Mouse (Mus musculus) stomach, postnatal 0 days (tissue): ENCODE measurements around the gene Gm9833. TPM values are rescaled to one million over a fixed set of nuclear protein-coding genes. Genes with fewer than 3 reads are reported as not detected.

Experiments
- ATAC-seq: fragments of 200-750 bp; cut with Nextera tagmentation; 2 replicates; pipeline ENCODE4 v1.8.0; 2017; ENCODE audit not compliant: low FRiP score, low TSS enrichment
- DNase-seq: peaks from one replicate; pipeline ENCODE4 v3.0.0-alpha.2; 2016; ENCODE audit warnings: low spot score
- H3K27ac ChIP-seq: fragments of 300-500 bp; sonication (generic); replicated peaks from 2 replicates; pipeline ENCODE4 v1.5.1; 2014; ENCODE audit warnings: mild to moderate bottlenecking, control low read depth
- H3K27me3 ChIP-seq: fragments of 300-500 bp; sonication (generic); 2 replicates; pipeline ENCODE4 v1.6.1; 2014; ENCODE audit warnings: low read length; ENCODE audit not compliant: control insufficient read depth, insufficient read depth
- H3K36me3 ChIP-seq: fragments of 300-500 bp; sonication (generic); 2 replicates; pipeline ENCODE4 v1.6.1; 2014; ENCODE audit warnings: low read length, mixed read lengths; ENCODE audit not compliant: control insufficient read depth, insufficient read depth
- H3K4me1 ChIP-seq: fragments of 300-500 bp; sonication (generic); replicated peaks from 2 replicates; pipeline ENCODE4 v1.6.1; 2014; ENCODE audit warnings: antibody characterized with exemption; ENCODE audit not compliant: control insufficient read depth, insufficient read depth
- H3K4me2 ChIP-seq: fragments of 300-500 bp; sonication (generic); replicated peaks from 2 replicates; pipeline ENCODE4 v1.6.1; 2014; ENCODE audit warnings: low read depth, mild to moderate bottlenecking, control low read depth, moderate library complexity
- H3K4me3 ChIP-seq: fragments of 300-500 bp; sonication (generic); 2 replicates; pipeline ENCODE4 v1.5.1; 2014; ENCODE audit warnings: low read depth, low read length, control low read depth
- H3K9ac ChIP-seq: fragments of 300-500 bp; sonication (generic); 2 replicates; pipeline ENCODE4 v1.6.1; 2014; ENCODE audit warnings: mild to moderate bottlenecking, low read length, control low read depth, mixed read lengths
- H3K9me3 ChIP-seq: fragments of 300-500 bp; sonication (generic); 2 replicates; pipeline ENCODE4 v1.6.1; 2016; ENCODE audit warnings: low read length; ENCODE audit not compliant: control insufficient read depth
- CTCF ChIP-seq: IDR thresholded peaks from 2 replicates; pipeline ENCODE4 v1.5.1; 2016; ENCODE audit warnings: antibody characterized with exemption, low read depth, mild to moderate bottlenecking, moderate library complexity
- EP300 ChIP-seq: optimal IDR thresholded peaks from 2 replicates; pipeline ENCODE3; 2016; ENCODE audit warnings: antibody characterized with exemption
- WGBS: fragments of 180-500 bp; shearing (Covaris S2); extraction: QIAGEN DNeasy Blood & Tissue Kit; methylation state at CpG from one replicate; pipeline ENCODE4 v1.1.7; 2014; 5-methylcytosine and 5-hydroxymethylcytosine counted together
- polyA plus RNA-seq: library from polyadenylated mRNA; unstranded; fragments of >200 nt; fragmentation: Nextera tagmentation; extraction: Ambion mirVana; gene quantifications from 2 replicates; pipeline ENCODE4 v1.2.1, GENCODE M21; 2015

Gene Gm9833
- polyA plus RNA-seq, 1 experiment from 2014 or later: 0.69 TPM

DNA sequence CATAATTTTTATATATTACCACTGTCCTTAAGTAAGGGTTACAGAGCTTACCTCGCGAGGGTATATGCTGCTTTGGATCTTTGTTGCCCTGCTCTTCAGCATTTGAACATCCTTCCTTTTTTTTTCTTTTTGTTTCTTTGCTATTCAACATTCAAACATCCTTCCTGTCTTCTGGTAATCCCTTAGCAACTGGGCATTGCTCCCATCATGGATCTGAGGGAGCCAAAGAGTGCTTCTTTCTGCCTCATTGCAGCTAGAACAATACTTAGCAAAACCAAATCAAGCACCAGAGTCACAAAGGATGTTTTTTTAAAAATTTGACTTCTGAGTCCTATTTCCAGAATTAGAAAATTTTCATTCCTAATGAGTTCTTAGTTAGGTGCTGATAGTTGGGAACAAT lies 24.8 kb downstream of the Gm9833 start:
- DNase-seq: no peak
- WGBS: 88% methylated on average over 2 of the region's 2 CpGs
- H3K36me3 ChIP-seq: no peaks in the 10 kb centered on the region

DNA sequence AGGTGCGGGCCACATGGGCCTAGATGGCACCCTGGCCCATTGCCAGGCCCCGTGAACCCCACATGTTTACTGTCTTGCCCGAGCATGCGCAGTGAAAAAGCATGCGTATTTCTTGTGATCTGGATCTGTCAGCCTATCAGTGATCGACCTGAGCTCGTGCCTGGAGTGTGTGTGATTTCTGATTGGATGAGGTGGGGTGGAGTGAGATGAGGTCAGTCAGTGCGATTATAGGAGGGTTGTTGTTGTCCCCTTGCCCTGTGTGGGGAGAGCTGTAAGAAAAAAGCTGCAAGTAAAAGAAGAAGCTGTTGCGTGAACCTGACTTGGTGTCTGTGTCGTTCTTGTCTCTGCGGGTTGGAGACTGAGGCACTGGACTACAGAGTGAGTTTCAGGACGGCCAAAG lies 28.6 kb downstream of the Gm9833 start:
- ATAC-seq: no peak
- Histone ChIP-seq H3K9ac (no peak overlapping the region), H3K4me2 (no peak overlapping the region), H3K9me3 (no peaks in the 10 kb centered on the region), H3K27ac (no peak overlapping the region), H3K4me3 (no peak overlapping the region), H3K27me3 (no peaks in the 10 kb centered on the region), H3K4me1 (no peaks in the 10 kb centered on the region), H3K36me3 (no peaks in the 10 kb centered on the region)
- WGBS: 96% methylated on average over 12 of the region's 12 CpGs
- no peak for TF ChIP-seq CTCF
- no peak for TF ChIP-seq EP300
- no peak for DNase-seq

More for the DNA sequence above, 24.8 kb downstream of the Gm9833 start:
- Histone ChIP-seq H3K4me2 (no peak overlapping the region), H3K4me3 (no peak overlapping the region), H3K4me1 (no peaks in the 10 kb centered on the region), H3K9me3 (no peaks in the 10 kb centered on the region), H3K9ac (no peak overlapping the region), H3K27me3 (no peaks in the 10 kb centered on the region), H3K27ac (no peak overlapping the region)
- no peak for TF ChIP-seq EP300
- no peak for TF ChIP-seq CTCF
- no peak for ATAC-seq

DNA sequence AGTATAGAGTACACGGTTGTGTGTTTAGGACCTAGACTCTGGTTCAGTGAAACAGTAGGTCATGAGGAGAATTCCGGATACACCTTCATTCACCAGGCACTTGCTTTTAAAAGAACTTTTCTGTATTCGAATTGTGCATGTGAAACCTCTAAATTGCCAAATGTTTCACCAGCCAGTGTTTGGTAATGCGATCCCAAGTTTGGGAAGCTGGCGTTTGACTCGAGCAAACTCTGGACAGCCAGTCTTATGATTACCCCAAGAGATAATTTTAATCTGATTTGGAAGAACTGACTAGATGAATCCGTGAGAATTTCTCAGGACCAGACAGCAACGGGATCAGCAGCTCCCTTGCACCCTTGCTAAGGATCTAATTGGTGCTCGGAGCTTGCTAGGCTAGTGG lies 33.3 kb downstream of the Gm9833 start:
- Histone ChIP-seq H3K27me3 (no peaks in the 10 kb centered on the region), H3K4me3 (no peak overlapping the region), H3K4me1 (no peaks in the 10 kb centered on the region), H3K36me3 (no peaks in the 10 kb centered on the region), H3K4me2 (no peak overlapping the region), H3K27ac (no peak overlapping the region), H3K9ac (no peak overlapping the region), H3K9me3 (no peaks in the 10 kb centered on the region)
- ATAC-seq: no peak
- 79% methylated on average over 9 of the region's 9 CpGs for WGBS
- DNase-seq: no peak
- no peak for TF ChIP-seq EP300
- no peak for TF ChIP-seq CTCF

DNA sequence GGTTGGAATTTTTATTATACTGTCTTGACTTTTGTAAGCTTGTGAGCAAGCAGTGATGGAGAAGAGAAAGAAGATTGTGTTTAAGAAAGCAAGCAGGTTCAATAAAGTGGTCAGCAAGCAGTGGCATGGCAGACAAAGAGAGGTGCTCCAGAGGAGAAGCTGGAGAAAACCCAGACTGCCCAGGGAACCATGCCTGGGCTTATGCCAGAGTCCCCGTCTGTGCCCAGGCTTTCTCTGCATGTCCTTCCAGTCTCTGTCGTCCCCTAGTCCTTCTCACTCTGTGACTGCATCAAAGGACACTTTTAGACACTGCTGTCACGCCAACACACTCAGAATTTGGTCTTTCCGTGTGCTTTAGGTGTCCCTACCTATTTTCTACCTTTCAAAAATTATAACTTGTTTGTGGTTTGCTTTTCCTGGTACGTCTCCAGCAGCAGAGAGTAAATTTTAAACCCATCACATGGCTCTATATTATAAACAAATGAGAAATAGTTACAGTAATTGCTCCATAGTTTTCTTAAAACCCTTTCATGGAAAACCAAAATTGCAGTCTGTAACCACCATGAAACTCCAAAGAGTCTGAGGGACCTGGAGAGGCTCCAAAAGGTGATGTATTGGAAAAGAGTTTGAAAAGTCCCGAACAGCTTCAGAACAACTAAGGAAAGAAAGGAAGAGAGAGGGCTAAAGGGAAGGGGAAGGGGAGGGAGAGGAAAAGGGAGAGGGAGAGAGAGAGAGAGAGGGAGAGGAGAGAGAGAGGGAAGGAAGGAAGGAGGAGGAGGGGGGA lies 34.2 kb downstream of the Gm9833 start:
- H3K4me2 ChIP-seq: no peak overlapping the region
- H3K36me3 ChIP-seq: no peaks in the 10 kb centered on the region
- no peak for DNase-seq
- whole genome bisulfite sequencing: 58% methylated on average over 6 of the region's 6 CpGs
- no peak for ATAC-seq
- H3K9ac ChIP-seq: no peak overlapping the region
- H3K9me3 ChIP-seq: no peaks in the 10 kb centered on the region
- H3K4me1 ChIP-seq: no peaks in the 10 kb centered on the region
- TF ChIP-seq CTCF: no peak
- no peak for TF ChIP-seq EP300
- H3K27ac ChIP-seq: no peak overlapping the region
- H3K4me3 ChIP-seq: no peak overlapping the region
- H3K27me3 ChIP-seq: no peaks in the 10 kb centered on the region

DNA sequence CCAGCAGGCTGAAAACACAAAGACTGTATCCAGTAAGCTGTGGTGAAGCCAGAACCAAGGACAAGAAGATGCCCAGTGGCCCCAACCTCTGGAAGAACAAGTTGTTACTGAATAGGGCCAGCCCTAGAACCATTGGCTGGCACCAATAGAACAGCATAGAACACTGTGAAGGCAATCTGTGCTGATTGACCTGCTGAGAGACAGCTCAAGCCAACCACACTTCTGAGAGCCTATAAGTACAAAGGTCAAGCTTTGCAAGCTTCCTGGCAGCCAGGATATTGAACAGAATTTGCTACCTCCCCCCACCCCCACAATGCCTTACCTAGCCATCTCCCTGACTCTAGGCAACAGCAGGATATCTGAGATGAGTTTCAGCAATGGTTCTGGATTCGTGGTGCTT lies 35.7 kb downstream of the Gm9833 start:
- Histone ChIP-seq H3K27me3 (no peaks in the 10 kb centered on the region), H3K4me2 (no peak overlapping the region), H3K36me3 (no peaks in the 10 kb centered on the region), H3K4me3 (no peak overlapping the region), H3K9ac (no peak overlapping the region), H3K27ac (no peak overlapping the region), H3K4me1 (no peaks in the 10 kb centered on the region), H3K9me3 (no peaks in the 10 kb centered on the region)
- DNase-seq (no peak), ATAC-seq (no peak)
- 70% methylated on average over 1 of the region's 1 CpGs for WGBS
- TF ChIP-seq CTCF: no peak
- no peak for TF ChIP-seq EP300

DNA sequence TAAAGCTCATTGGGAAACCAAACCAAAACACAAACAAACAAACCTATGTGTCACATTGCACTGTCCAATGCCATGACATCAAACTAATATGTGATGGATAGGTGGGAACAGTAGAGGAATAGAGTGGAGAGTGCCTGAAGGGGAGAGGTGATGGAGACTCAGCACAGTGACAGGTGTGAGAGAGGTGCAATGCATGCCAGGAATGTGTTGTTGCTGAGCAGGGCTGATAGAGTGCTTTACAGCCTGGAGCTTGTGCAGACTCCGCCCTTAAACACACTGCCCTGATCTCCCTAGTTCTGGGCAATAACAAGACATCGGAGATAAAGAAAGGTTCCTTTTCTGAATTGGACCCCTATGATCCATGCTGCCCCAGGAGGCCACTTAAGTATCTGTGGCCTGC lies 36.2 kb downstream of the Gm9833 start:
- Histone ChIP-seq H3K36me3 (no peaks in the 10 kb centered on the region), H3K27ac (no peak overlapping the region), H3K9me3 (no peaks in the 10 kb centered on the region), H3K27me3 (no peaks in the 10 kb centered on the region), H3K4me1 (no peaks in the 10 kb centered on the region), H3K4me3 (no peak overlapping the region), H3K4me2 (no peak overlapping the region), H3K9ac (no peak overlapping the region)
- TF ChIP-seq EP300: no peak
- TF ChIP-seq CTCF: no peak
- no peak for DNase-seq
- ATAC-seq: 0 out of 2 replicates have a peak, but pooled peaks have one; percentile 32
- 94% methylated on average over 2 of the region's 2 CpGs for WGBS
